Mouse (Mus musculus): ENCODE data around the gene Dclre1c.

DNA sequence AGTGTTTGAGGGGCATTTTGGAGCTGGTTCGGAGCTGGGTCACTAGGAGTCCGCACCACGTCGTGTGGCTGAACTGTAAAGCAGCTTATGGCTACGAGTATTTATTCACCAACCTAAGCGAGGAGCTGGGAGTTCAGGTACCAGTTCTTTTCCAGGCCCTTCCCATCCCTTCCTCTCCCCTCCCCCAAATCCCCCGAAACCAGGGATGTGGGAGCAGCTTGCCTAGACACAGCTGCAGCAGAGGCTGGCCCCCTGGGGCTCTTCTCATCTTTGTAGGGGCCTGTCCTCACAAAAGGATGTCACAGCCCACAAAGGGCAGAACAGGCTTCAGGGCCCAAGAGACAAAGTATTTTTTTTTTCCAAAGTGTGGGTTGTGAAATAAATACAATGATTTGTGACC, 14.0 kb downstream of the Dclre1c start:
- TF ChIP-seq POLR2A (IDR thresholded peaks at IDR 0.05; ENCODE audit: low read depth, low read length) (no peak), CTCF (conservative IDR thresholded peaks at IDR 0.05; ENCODE audit: insufficient read depth, insufficient read length, low read depth, low read length) (no peak)
